Mouse (Mus musculus) gastrocnemius, adult 18-20 months (tissue): ENCODE data around the gene Itga10. TPM values are rescaled to one million over a fixed set of nuclear protein-coding genes. Genes with fewer than 3 reads are reported as not detected.
"Not testable (repeated sequence)": the region's sequence is repeated elsewhere in the genome, so short reads cannot be mapped to it uniquely, and the experiment has no call there.

Experiments
- DNase-seq: peaks from one replicate; pipeline ENCODE4 v3.0.0; 2021; ENCODE audit warnings: low spot score
- long read RNA-seq, 2 experiments: library from polyadenylated mRNA; stranded (forward); transcript quantifications; one replicate each; pipeline ENCODE4 v2.0.0; 2021
- total RNA-seq, 2 experiments: library from RNA; stranded (reverse); gene quantifications; 2 replicates each; pipeline ENCODE4 v1.2.3; 2021

Gene Itga10
- total RNA-seq = under 1 TPM; 0.34 to 0.74 TPM
- long read RNA-seq, experiment 1 = 0 reads
- long read RNA-seq, experiment 2 = 0 reads

- peak; percentile 43 for DNase-seq
Measured at GRCm38 (mm10) chr3:96645018-96645649, at the start of gene Itga10. Itga10 (plus strand) TSS chr3:96645584.

GRCm38 (mm10) chr3:96595661-96596060 is 49.7 kb upstream of the Itga10 start:
- no peak for DNase-seq

GRCm38 (mm10) chr3:96596228-96596707 is 49.1 kb upstream of the Itga10 start, which contains the start of gene Ankrd34a:
Ankrd34a (plus strand) TSS chr3:96596636.
- DNase-seq = peak; percentile 66

GRCm38 (mm10) chr3:96596855-96597254 is 48.5 kb upstream of the Itga10 start:
- DNase-seq = no peak

- DNase-seq = no peak
Measured at GRCm38 (mm10) chr3:96597435-96597891, 47.9 kb upstream of the Itga10 start.

- peak; percentile 64 for DNase-seq
Measured at GRCm38 (mm10) chr3:96598156-96599068, 47.0 kb upstream of the Itga10 start.

- no peak for DNase-seq
Measured at GRCm38 (mm10) chr3:96599069-96599393, 46.4 kb upstream of the Itga10 start.

GRCm38 (mm10) chr3:96599411-96599810 is 46.0 kb upstream of the Itga10 start:
- no peak for DNase-seq

GRCm38 (mm10) chr3:96600639-96601250 is 44.6 kb upstream of the Itga10 start, which contains the start of gene Lix1l:
Lix1l (plus strand) TSS chr3:96601149.
- DNase-seq = peak; percentile 96

GRCm38 (mm10) chr3:96601251-96601787 is 44.1 kb upstream of the Itga10 start:
- peak; percentile 63 for DNase-seq

- DNase-seq = no peak
Measured at GRCm38 (mm10) chr3:96601941-96602703, 43.3 kb upstream of the Itga10 start.

GRCm38 (mm10) chr3:96602704-96603084 is 42.7 kb upstream of the Itga10 start:
- no peak for DNase-seq

- DNase-seq = no peak
Measured at GRCm38 (mm10) chr3:96603311-96603710, 42.1 kb upstream of the Itga10 start.

- not testable (repeated sequence) for DNase-seq
Measured at GRCm38 (mm10) chr3:96606007-96606406, 39.4 kb upstream of the Itga10 start.

- no peak for DNase-seq
Measured at GRCm38 (mm10) chr3:96606618-96607017, 38.8 kb upstream of the Itga10 start.

- DNase-seq = no peak
Measured at GRCm38 (mm10) chr3:96617941-96618340, 27.4 kb upstream of the Itga10 start.

- DNase-seq = no peak
Measured at GRCm38 (mm10) chr3:96623201-96623600, 22.2 kb upstream of the Itga10 start.

GRCm38 (mm10) chr3:96629729-96630600 is 15.4 kb upstream of the Itga10 start, which contains the start of gene Rbm8a:
Rbm8a (plus strand) TSS chr3:96629933.
- DNase-seq = peak; percentile 98

- no peak for DNase-seq
Measured at GRCm38 (mm10) chr3:96632058-96632457, 13.3 kb upstream of the Itga10 start.

GRCm38 (mm10) chr3:96634015-96634414 is 11.4 kb upstream of the Itga10 start:
- DNase-seq = no peak
